Mouse (Mus musculus) gastrocnemius, adult 18-20 months (tissue): ENCODE measurements around the gene Blnk. TPM values are rescaled to one million over a fixed set of nuclear protein-coding genes. Genes with fewer than 3 reads are reported as not detected.

Experiments
- DNase-seq: peaks from one replicate; pipeline ENCODE4 v3.0.0; 2021; ENCODE audit warnings: low spot score
- long read RNA-seq, 2 experiments: library from polyadenylated mRNA; stranded (forward); transcript quantifications; one replicate each; pipeline ENCODE4 v2.0.0; 2021
- total RNA-seq, 2 experiments: library from RNA; stranded (reverse); gene quantifications; 2 replicates each; pipeline ENCODE4 v1.2.3; 2021

Blnk gene
- total RNA-seq = 1 to 10 TPM; 1.1 to 1.2 TPM
- long read RNA-seq, experiment 1, partial matches to known transcripts = 0 of 4 reads
- long read RNA-seq, experiment 1, other reads (novel, unspliced or antisense) = 0 of 4 reads
- long read RNA-seq, experiment 2, partial matches to known transcripts = 0 of 1 reads
- long read RNA-seq, experiment 2, other reads (novel, unspliced or antisense) = 0 of 1 reads

DNA sequence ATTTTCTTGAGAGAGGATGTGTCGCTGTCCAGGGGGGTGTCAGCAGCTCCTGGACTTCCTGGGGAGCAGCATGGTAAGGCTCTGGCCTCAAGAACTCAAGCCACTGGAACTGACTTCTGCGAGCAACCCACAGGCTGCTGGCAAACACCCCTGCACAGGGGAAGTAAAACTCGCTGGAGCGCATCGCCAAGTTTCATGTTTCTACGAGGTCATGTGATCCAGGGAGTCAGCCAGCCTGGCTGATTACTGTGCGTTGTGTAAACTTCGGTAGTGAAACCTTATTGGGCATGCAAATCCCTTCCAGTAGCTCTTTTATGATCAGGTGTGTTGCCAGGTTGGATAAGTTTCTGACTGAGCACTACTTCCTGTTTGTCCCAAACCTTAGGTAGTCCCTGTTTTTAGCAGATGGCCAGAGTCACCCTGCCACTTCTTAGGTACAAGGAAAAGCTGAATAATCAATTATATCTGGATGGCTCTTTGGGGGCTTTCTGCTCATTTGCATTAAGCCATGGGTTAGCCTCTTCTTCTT lies at the start of gene Blnk:
TSS of gene Blnk (minus strand) at position 479 of the 529 bp plus-strand sequence.
- DNase-seq = peak; percentile 71

DNA sequence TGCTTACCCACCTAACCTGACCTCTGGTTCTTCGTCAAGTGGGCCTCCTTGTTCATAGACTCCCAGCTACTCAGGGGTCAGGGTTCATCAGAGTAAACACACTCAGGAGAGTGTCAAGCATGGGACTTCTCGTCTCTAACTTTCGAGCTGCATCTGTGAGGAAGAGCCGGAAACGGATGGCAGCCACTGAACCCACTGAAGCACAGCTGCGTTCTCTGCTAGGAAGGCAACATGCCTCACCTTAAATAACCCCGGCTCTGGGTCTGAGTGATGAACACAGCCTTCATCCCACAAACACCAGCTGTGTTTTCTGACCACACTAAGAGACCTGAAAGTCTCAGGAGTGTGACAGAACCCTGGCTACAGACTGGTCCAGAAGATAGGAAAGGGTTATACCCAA lies 44.8 kb upstream of the Blnk start:
- DNase-seq = no peak

GRCm38 (mm10) chr19:41035809-41036551 lies 41.6 kb upstream of the Blnk start:
- DNase-seq = no peak

DNA sequence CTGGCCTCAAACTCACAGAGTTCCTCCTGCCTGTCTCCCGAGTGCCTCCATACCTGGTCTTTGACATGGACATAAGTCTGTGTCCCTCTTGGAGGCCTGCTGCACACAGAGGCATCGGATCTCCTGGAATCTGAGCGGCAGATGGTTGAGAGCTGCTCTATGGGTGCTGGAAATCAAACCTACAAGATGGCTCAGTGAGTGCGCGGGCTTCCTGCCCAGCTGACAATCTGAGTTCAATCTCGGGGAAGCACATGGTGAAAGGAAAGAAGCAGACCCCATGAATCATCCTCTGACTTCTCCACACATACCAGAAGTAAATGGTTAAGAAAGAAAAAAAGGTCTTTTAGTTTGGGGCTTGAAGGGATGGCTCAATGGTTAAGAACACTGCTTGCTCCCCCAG lies 37.5 kb upstream of the Blnk start:
- DNase-seq = no peak

- DNase-seq = no peak
Measured at GRCm38 (mm10) chr19:41031009-41031408, 36.7 kb upstream of the Blnk start.

DNA sequence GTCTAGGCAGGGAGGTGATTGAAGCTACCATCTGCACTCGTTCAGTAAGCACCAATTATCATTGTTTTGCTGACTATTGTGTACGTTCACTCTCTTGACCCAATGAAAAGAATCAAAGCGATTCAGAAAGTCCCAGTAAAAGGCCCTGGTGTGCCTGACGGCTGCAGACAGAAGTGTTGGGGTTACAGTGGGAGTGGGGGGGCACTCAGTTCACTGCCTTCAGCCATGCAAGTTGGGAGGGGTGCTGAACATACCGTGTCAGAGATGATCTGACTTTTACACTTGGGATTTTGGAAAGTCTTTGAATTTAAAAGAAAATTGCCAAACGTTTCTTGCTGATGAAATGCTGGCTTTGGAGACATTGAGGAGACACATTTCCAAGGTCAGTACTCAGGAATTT lies 35.8 kb upstream of the Blnk start:
- DNase-seq = no peak

DNA sequence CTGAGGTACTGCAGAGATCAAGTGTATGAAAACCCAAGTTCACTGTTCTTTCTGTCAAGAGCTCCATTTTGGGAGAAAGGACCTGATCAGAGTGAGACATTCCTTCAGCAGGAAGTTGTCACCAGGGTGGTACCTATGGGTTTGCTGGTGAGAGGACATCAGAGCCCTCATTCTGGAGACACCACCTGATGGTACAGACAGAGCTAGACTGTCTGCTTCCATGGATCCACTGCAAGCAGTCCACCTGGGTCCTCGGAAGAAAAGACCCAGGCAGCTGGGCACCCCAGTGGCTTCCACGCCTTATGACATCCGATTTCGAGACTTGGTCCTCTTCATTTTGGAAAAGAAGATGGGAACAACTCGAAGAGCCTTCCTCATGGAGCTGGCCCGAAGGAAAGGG lies 34.9 kb upstream of the Blnk start, which contains the start of gene Dntt:
TSS of gene Dntt (plus strand) at position 57 of the 400 bp plus-strand sequence.
- DNase-seq = no peak

- DNase-seq = no peak
Measured at GRCm38 (mm10) chr19:41027601-41028000, 33.3 kb upstream of the Blnk start.

- DNase-seq = no peak
Measured at GRCm38 (mm10) chr19:41027024-41027423, 32.7 kb upstream of the Blnk start.

DNA sequence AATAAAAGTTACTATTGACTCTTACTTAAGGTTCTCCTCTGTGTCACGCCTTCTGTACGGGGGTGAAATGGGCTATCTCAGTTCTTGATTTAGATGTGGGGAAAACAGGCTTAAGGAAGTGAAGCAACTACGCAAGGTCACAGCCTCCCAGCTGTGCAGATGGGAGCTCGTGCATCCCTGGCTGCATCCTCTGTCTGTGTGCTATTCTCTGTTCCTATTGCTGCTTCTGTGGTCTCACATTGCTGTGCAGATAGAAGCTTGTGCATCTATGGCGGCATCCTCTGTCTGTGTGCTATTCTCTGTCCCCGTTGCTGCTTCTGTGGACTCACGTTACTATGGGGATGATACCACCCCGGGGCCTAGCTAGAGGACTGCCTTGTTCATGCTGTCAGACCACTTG lies 32.2 kb upstream of the Blnk start:
- no peak for DNase-seq

DNA sequence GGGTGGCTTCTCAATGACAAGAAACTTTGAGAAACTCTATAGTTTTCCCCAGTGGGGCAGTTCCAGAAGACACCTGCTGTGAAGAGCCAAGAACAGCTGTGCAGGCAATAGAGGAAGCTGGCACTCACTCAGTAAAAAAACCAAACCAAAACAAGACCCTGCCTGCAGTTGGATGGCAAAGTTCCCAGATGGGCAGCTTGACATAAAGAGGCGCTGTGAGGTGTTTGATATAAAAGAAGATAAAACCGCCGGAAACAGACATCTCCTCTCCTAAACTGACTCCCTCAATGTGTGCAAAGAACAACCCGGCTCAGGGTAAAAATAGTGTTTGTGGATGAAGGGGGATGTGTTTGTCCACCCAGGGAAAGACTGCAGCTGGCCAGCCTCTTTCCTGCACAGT lies 27.9 kb upstream of the Blnk start:
- DNase-seq = no peak

GRCm38 (mm10) chr19:41020537-41020936 lies 26.2 kb upstream of the Blnk start:
- DNase-seq = no peak

DNA sequence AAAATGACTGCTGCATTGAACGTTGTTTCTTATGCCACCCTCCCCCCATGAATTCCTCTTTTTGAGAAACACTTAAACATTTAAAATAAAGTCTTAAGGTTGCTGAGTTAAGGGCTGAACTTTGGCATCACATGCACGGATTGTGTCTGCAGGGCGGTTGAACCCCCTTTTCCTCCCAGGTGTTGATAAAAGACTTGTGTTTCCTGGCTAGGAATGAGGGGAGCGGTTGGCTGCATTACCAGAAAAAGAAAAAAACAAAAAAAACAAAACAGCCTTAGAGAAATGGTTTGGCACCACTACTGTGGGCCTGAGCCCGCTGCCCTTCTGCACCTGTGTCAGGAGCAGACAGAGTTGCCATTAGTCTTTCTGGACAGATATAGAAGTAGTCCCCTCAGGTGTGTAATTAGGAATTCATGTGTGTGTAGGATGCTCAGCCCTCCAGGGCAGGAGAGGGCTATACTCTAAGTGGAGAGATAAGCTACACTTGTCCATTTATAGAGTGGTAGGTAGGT lies 24.9 kb upstream of the Blnk start:
- no peak for DNase-seq

GRCm38 (mm10) chr19:41015951-41016716 lies 21.8 kb upstream of the Blnk start:
- peak; percentile 58 for DNase-seq

- DNase-seq = no peak
Measured at GRCm38 (mm10) chr19:41014003-41014402, 19.7 kb upstream of the Blnk start.

DNA sequence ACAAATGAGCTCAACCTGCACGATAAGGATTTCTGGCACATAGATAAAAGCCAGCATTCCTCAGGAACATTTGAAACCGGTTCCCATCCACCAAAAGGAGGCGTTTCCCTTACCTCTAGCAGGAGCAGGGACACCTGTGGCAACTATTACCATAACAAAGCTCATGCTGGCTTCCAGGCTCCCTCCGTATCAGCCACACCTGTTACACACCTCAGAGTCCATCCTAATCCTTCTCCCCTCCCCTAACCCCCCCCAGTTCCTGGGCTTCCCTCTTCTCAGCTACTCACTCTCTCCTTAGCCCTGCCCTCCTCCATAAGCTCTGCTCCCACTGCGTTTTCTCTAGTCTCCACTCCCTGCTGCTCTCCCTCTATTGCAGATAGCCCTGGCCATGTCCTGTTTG lies 19.3 kb upstream of the Blnk start:
- no peak for DNase-seq

GRCm38 (mm10) chr19:41011676-41012075 lies 17.3 kb upstream of the Blnk start:
- no peak for DNase-seq

DNA sequence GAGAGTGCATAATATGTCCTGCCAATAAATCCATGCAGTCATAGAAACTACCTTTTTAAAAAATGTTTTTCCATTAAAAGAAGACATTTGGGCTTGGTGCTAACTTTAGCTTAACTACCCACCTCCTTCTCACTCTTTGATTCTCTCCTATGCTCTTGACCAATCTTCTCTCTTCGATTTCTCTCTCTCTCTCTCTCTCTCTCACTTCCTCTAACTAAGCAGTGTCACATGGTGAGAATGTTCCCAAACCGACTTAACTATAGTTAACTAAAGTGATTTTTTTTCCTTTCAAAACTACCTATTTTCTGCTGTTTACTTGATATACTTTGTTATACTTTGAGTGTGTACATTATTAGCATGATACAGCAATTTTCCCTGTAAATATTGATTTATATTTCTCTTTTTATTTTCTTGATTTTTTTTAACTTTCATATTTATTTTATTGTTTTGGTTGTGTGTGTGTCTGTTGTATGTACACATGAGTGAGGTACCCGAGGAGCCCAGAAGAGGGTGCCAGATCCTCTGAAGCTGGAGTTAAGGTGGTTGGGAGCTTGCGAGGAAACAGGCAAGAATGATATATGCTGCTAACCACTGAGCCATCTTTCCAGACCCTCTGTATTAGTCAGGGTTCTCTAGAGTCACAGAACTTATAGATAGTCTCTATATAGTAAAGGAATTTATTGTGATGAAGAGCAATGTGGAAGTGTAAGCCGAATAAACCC lies 14.5 kb upstream of the Blnk start:
- no peak for DNase-seq

GRCm38 (mm10) chr19:41007733-41008132 lies 13.4 kb upstream of the Blnk start:
- no peak for DNase-seq

- DNase-seq = peak; percentile 38
Measured at GRCm38 (mm10) chr19:41007326-41007725, 13.0 kb upstream of the Blnk start.

- no peak for DNase-seq
Measured at GRCm38 (mm10) chr19:41006621-41007020, 12.3 kb upstream of the Blnk start.
